15 mouse cellular contexts compared by ENCODE assay signal in the genomic region with DNA sequence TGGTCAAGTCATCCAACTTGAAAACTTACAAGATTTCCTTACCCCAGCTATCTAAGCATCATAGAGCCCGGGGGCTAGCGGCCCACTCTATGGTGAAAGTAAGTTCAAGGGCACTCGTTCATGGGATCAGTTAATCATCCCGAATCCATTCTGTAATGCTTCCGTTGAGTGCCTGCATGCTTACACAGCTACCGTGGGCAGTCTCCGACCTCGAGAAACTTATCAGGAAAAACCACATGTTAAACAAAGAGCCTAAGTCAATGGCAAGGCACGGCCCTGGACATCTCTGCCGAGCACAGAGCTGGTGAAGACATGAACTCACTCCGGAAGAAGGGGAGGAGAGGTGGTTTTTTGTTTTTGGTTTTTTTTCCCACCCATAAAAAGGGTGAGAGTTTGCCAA. TPM values are rescaled to one million over a fixed set of nuclear protein-coding genes. Genes with fewer than 3 reads are reported as not detected.
A peak's percentile ranks its signal among the peaks of the same experiment; 100 is the strongest.
DNase-seq lines count a peak whose midpoint lies in the region; ATAC-seq lines count a peak whose summit lies in the region.
"Had no signal": no experiment of that assay in that cellular context is flagged by ENCODE, and none has a peak within 500 bp of the region (broad histone marks: within the 10 kb centered on the region; RNA-seq: fewer than 3 reads in every experiment).

No protein-coding gene starts in this region.

- H3K9ac ChIP-seq in liver, embryonic 16.5 days (ENCODE audit: low read depth, low read length) = peak overlapping the region; percentile 42; the same call in 1 of the 2 replicates
- H3K9ac ChIP-seq in kidney, embryonic 16.5 days (replicated peaks; ENCODE audit: low read length) = no peak overlapping the region
- H3K9ac ChIP-seq: limb, embryonic 13.5 days; midbrain, embryonic 15.5 days; neural tube, embryonic 15.5 days had no signal

- no peaks in the 10 kb centered on the region for H3K9me3 ChIP-seq in liver, embryonic 16.5 days (replicated peaks; ENCODE audit: control insufficient read depth, low read length)
- H3K9me3 ChIP-seq in kidney, embryonic 16.5 days (ENCODE audit: low read length) = no peaks in the 10 kb centered on the region
- H3K9me3 ChIP-seq: limb, embryonic 13.5 days; midbrain, embryonic 15.5 days; neural tube, embryonic 15.5 days had no signal

- no peaks in the 10 kb centered on the region for H3K27me3 ChIP-seq in liver, embryonic 16.5 days (ENCODE audit: control insufficient read depth, insufficient read depth, low read depth, low read length)
- H3K27me3 ChIP-seq in kidney, embryonic 16.5 days (ENCODE audit: insufficient read depth, low read length) = no peaks in the 10 kb centered on the region
- H3K27me3 ChIP-seq: limb, embryonic 13.5 days; midbrain, embryonic 15.5 days; neural tube, embryonic 15.5 days had no signal

- H3K4me3 ChIP-seq in liver, embryonic 16.5 days (ENCODE audit: low read depth, low read length) = peak overlapping the region; percentile 13
- no peak overlapping the region for H3K4me3 ChIP-seq in kidney, embryonic 16.5 days (ENCODE audit: low read length)
- H3K4me3 ChIP-seq: limb, embryonic 13.5 days; midbrain, embryonic 15.5 days; neural tube, embryonic 15.5 days had no signal

- no peaks in the 10 kb centered on the region for H3K36me3 ChIP-seq in liver, embryonic 16.5 days (ENCODE audit: control insufficient read depth, insufficient read depth)
- no peaks in the 10 kb centered on the region for H3K36me3 ChIP-seq in kidney, embryonic 16.5 days (ENCODE audit: insufficient read depth, low read length)
- H3K36me3 ChIP-seq: limb, embryonic 13.5 days; midbrain, embryonic 15.5 days; neural tube, embryonic 15.5 days had no signal

- peaks cover 30% of the 10 kb centered on the region for H3K4me1 ChIP-seq in liver, embryonic 16.5 days (ENCODE audit: control insufficient read depth, low read depth, low read length)
- peaks cover 13% of the 10 kb centered on the region for H3K4me1 ChIP-seq in kidney, embryonic 16.5 days (ENCODE audit: insufficient read depth, low read length)

- H3K27ac ChIP-seq in liver, embryonic 16.5 days (ENCODE audit: low read length) = peak overlapping the region; percentile 72
- H3K27ac ChIP-seq in kidney, embryonic 16.5 days (ENCODE audit: low read length) = no peak overlapping the region
- H3K27ac ChIP-seq: limb, embryonic 13.5 days; midbrain, embryonic 15.5 days; neural tube, embryonic 15.5 days had no signal

- WGBS in liver, embryonic 16.5 days (ENCODE audit: insufficient replicate concordance) = 5% methylated on average over 11 of the region's 11 CpGs
- 58% methylated on average over 11 of the region's 11 CpGs for WGBS in kidney, embryonic 16.5 days

- H3K4me2 ChIP-seq in liver, embryonic 16.5 days (ENCODE audit: low read depth, low read length) = peak overlapping the region; percentile 54
- H3K4me2 ChIP-seq in kidney, embryonic 16.5 days (replicated peaks; ENCODE audit: low read depth, low read length) = no peak overlapping the region
- H3K4me2 ChIP-seq: limb, embryonic 13.5 days; midbrain, embryonic 15.5 days; neural tube, embryonic 15.5 days had no signal

- peak; percentile 84 for ATAC-seq in erythroblast, adult 5-6 weeks (replicated peaks; ENCODE audit: low FRiP score, poor library complexity, severe bottlenecking)
- ATAC-seq in liver, embryonic 16.5 days (ENCODE audit: low read depth) = peak; percentile 89
- no peak for ATAC-seq in kidney, embryonic 16.5 days (ENCODE audit: low FRiP score, low TSS enrichment)
- ATAC-seq: midbrain, embryonic 15.5 days had no signal

- peak; percentile 32 for DNase-seq in adrenal gland, postnatal 14 days
- DNase-seq in adrenal gland, postnatal 25 days = no peak
- DNase-seq in CD4-positive helper T cell, adult 2 months (ENCODE audit: low read depth, low spot score) = peak; percentile 17
- DNase-seq in embryo, embryonic 10.5 days (ENCODE audit: low spot score) = no peak
- DNase-seq in right cerebral cortex, adult 2 months (ENCODE audit: low spot score in 2 of 2) = no peak
- DNase-seq: cerebellum, postnatal 25 days; gastrocnemius, postnatal 10 days; kidney, adult 11 months; layer of hippocampus, adult 9-11 months had no signal

RNA-seq across cellular contexts. Expression of gene Igsf3, which starts 9.5 kb away (rescaled TPM):
- total RNA-seq in adrenal gland, postnatal 14 days (2021) = 5.1 and 6.6 TPM in 2 replicates
- total RNA-seq in adrenal gland, postnatal 25 days (2021) = 5.5 and 7.0 TPM in 2 replicates
- 0.84 and 0.96 TPM in 2 replicates for total RNA-seq in erythroblast, adult 5-6 weeks (2015; ENCODE audit: low replicate concordance)
- total RNA-seq in erythroblast, adult 5-6 weeks (2017; ENCODE audit: low replicate concordance) = 1.4 and 2.8 TPM in 2 replicates
- polyA plus RNA-seq in liver, embryonic 16.5 days (2015; fragmentation: Nextera tagmentation; extraction: Ambion mirVana) = 3.8 and 4.3 TPM in 2 replicates
- 24.8 and 26.1 TPM in 2 replicates for polyA plus RNA-seq in kidney, embryonic 16.5 days (2015; fragmentation: Nextera tagmentation; extraction: Ambion mirVana)

Comparison
In these comparisons a context has a peak if more than half of its experiments do, and no peak if none do; other contexts are left out.
1. DNase-seq: peak in adrenal gland, postnatal 14 days (single experiment) and CD4-positive helper T cell, adult 2 months (single experiment); none in adrenal gland, postnatal 25 days (single experiment), embryo, embryonic 10.5 days (single experiment) and right cerebral cortex, adult 2 months (0 of 2).